Mouse (Mus musculus): ENCODE measurements around the gene Kifc3. TPM values are rescaled to one million over a fixed set of nuclear protein-coding genes. Genes with fewer than 3 reads are reported as not detected.

The Kifc3 gene
- polyA plus RNA-seq, 1 experiment from 2014 or later = 21.6 TPM

DNA sequence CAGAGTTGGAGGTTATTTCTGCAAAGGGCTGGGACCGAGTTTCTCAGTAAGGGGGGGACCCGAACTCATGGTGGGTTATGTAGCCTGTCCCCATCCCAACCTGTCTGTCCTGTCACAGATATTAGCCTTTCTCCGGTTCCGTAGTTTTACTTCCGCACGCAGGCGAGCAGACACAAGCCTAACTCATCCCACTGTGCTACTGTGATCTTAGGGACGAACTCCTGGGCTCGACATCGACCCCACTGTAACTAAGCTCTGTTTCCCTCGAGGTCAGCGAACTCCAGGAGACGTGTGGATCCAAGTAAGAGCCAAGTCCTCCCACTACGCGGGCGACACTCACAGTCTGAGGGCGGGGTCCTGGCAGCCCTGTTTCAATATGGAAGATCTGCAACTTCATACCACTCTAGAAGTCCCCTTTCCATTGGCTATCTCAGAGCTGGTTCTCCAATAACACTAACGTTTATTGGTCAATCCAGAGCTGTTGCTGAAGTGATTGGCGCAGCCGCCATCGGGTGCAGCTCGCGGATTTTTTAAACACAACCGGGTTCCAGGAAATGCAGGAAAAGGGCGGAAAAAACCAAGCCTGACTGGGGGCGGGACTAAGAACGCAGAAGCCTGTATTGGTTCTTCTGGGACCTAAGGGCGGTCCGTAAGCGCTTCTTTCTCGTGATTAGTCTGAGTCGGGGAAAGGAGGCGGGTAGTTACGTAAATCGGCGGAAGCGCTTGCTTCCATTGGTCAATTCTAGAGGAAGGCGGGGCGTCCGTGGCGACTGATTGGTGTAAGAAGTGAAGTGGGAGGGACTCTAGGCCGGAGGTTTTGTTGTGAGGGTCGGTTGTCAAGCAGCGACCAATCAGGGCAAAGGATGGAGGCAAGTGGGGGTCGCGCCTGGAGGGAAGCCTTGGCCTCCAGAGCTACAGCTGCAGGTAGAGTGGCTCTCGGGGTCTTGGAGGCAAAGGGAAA lies 122.0 kb downstream of the Kifc3 start, which contains the start of gene Katnb1:
TSS of gene Katnb1 (plus strand) at position 806 of the 961 bp plus-strand sequence.
- Histone ChIP-seq H3K27me3 (replicated peaks; ENCODE audit: control insufficient read depth, insufficient read depth, low read length) (no peaks in the 10 kb centered on the region), H3K27ac (ENCODE audit: low read depth) (peak within 1 kb of the TSS; percentile 72), H3K4me3 (ENCODE audit: low read depth, low read length) (peak within 1 kb of the TSS; percentile 71), H3K4me1 (replicated peaks; ENCODE audit: control insufficient read depth, insufficient read depth, low read length) (peaks cover 7% of the 10 kb centered on the region), H3K9ac (ENCODE audit: low read length) (peak within 1 kb of the TSS; percentile 64), H3K9me3 (ENCODE audit: control insufficient read depth, low read length) (no peaks in the 10 kb centered on the region), H3K36me3 (ENCODE audit: control insufficient read depth, insufficient read depth, low read length) (peaks cover 20% of the 10 kb centered on the region), H3K4me2 (ENCODE audit: low read length) (peak within 1 kb of the TSS; percentile 93)
- DNase-seq (ENCODE audit: low spot score) = peak; percentile 96
- peak; percentile 97 for ATAC-seq (replicated peaks; ENCODE audit: low FRiP score, low TSS enrichment, low read depth)
- WGBS = under 1% methylated on average over 47 of the region's 47 CpGs

DNA sequence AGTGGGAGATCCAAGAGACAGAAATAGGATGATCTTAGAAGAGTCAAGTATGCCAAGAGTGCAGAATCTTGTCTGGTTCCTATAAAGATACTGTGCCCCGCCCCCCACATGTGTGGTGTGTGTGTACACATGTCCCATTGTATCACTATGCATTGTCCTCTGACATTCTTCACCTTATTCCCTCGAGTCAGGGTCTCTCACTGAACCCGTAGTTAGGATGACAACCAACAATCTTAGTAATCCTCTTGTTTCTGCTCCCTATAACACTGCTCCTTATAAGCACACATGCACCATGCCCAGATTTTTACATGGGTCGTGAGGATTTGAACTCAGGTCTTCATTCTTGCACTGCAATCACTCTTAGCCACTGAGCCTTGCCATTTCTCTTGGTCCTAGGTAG lies 123.3 kb downstream of the Kifc3 start:
- Histone ChIP-seq H3K9me3 (ENCODE audit: control insufficient read depth, low read length) (no peaks in the 10 kb centered on the region), H3K4me2 (ENCODE audit: low read length) (no peak overlapping the region), H3K27ac (ENCODE audit: low read depth) (no peak overlapping the region), H3K4me3 (ENCODE audit: low read depth, low read length) (no peak overlapping the region), H3K27me3 (replicated peaks; ENCODE audit: control insufficient read depth, insufficient read depth, low read length) (no peaks in the 10 kb centered on the region), H3K4me1 (replicated peaks; ENCODE audit: control insufficient read depth, insufficient read depth, low read length) (peaks cover 7% of the 10 kb centered on the region), H3K36me3 (ENCODE audit: control insufficient read depth, insufficient read depth, low read length) (peaks cover 8% of the 10 kb centered on the region), H3K9ac (ENCODE audit: low read length) (no peak overlapping the region)
- 85% methylated on average over 4 of the region's 4 CpGs for WGBS
- no peak for DNase-seq (ENCODE audit: low spot score)
- ATAC-seq (replicated peaks; ENCODE audit: low FRiP score, low TSS enrichment, low read depth) = no peak

DNA sequence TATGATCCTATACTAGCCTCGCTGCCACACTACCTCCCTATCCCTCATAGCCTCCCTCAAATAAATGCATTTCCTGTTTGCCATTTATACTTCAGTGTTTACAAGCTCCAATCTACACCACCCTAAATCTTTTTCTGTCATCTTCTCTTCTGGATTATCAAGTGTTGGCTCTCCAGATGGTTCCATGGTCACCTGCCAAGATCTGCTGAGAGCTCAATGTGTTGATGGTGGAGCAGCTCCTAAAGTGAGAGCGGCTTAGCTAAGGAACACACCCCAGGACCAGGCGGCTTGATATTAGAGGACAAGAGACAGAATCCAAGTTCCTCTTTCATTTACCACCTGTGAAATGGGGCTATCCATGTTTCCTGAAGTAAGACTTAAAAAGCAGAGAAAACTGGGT lies 124.6 kb downstream of the Kifc3 start:
- peaks cover 7% of the 10 kb centered on the region for H3K4me1 ChIP-seq (replicated peaks; ENCODE audit: control insufficient read depth, insufficient read depth, low read length)
- DNase-seq (ENCODE audit: low spot score) (no peak), ATAC-seq (replicated peaks; ENCODE audit: low FRiP score, low TSS enrichment, low read depth) (no peak)
- WGBS = 87% methylated on average over 3 of the region's 3 CpGs
- no peak overlapping the region for H3K4me2 ChIP-seq (ENCODE audit: low read length)
- no peak overlapping the region for H3K9ac ChIP-seq (ENCODE audit: low read length)
- no peak overlapping the region for H3K4me3 ChIP-seq (ENCODE audit: low read depth, low read length)
- no peaks in the 10 kb centered on the region for H3K9me3 ChIP-seq (ENCODE audit: control insufficient read depth, low read length)
- H3K36me3 ChIP-seq (ENCODE audit: control insufficient read depth, insufficient read depth, low read length) = no peaks in the 10 kb centered on the region
- H3K27ac ChIP-seq (ENCODE audit: low read depth) = no peak overlapping the region
- H3K27me3 ChIP-seq (replicated peaks; ENCODE audit: control insufficient read depth, insufficient read depth, low read length) = no peaks in the 10 kb centered on the region

DNA sequence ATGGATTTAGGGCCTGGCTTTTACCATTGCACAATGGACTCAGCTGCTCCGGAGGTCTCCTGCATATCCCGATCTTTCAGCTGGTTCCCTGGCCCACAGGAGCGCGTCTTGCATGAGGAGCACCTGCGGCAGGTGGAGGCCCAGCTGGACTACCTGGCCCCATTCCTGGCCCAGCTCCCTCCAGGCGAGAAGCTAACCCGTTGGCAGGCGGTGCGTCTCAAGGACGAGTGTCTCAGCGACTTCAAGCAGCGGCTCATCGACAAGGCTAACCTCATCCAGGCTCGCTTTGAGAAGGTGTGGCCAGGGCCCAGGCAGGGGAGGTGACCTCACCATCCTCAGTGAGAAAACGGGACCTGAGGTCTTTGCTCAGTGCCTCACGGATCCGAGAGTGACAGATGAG lies 126.5 kb downstream of the Kifc3 start:
- no peak overlapping the region for H3K4me2 ChIP-seq (ENCODE audit: low read length)
- H3K9ac ChIP-seq (ENCODE audit: low read length) = no peak overlapping the region
- no peak for ATAC-seq (replicated peaks; ENCODE audit: low FRiP score, low TSS enrichment, low read depth)
- WGBS = 74% methylated on average over 17 of the region's 17 CpGs
- no peak overlapping the region for H3K4me3 ChIP-seq (ENCODE audit: low read depth, low read length)
- H3K27ac ChIP-seq (ENCODE audit: low read depth) = no peak overlapping the region
- no peak for DNase-seq (ENCODE audit: low spot score)
- no peaks in the 10 kb centered on the region for H3K9me3 ChIP-seq (ENCODE audit: control insufficient read depth, low read length)
- H3K27me3 ChIP-seq (replicated peaks; ENCODE audit: control insufficient read depth, insufficient read depth, low read length) = no peaks in the 10 kb centered on the region
- H3K36me3 ChIP-seq (ENCODE audit: control insufficient read depth, insufficient read depth, low read length) = no peaks in the 10 kb centered on the region
- H3K4me1 ChIP-seq (replicated peaks; ENCODE audit: control insufficient read depth, insufficient read depth, low read length) = no peaks in the 10 kb centered on the region

DNA sequence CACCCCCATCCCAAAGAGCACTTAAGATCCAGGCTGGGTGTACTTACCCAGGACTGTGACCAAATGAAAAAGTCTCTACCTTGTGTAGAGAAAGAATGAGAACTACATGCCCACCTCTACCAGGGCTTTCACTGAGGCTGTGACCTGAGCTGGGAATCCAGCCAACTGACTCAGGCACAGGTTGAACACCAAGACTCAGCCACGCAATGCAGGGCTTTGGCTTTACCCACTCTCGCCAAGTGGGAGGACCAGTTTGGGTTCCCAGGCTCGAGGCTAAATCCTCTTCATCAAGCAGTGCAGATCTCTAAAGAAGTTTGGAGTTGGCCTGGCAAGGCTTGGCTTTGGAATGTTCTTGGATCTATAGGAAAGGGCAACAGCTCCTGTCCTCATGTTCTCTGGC lies 127.1 kb downstream of the Kifc3 start:
- Histone ChIP-seq H3K36me3 (ENCODE audit: control insufficient read depth, insufficient read depth, low read length) (no peaks in the 10 kb centered on the region), H3K9me3 (ENCODE audit: control insufficient read depth, low read length) (no peaks in the 10 kb centered on the region), H3K9ac (ENCODE audit: low read length) (no peak overlapping the region), H3K4me3 (ENCODE audit: low read depth, low read length) (no peak overlapping the region), H3K27me3 (replicated peaks; ENCODE audit: control insufficient read depth, insufficient read depth, low read length) (no peaks in the 10 kb centered on the region), H3K27ac (ENCODE audit: low read depth) (no peak overlapping the region), H3K4me2 (ENCODE audit: low read length) (no peak overlapping the region), H3K4me1 (replicated peaks; ENCODE audit: control insufficient read depth, insufficient read depth, low read length) (no peaks in the 10 kb centered on the region)
- WGBS = 83% methylated on average over 3 of the region's 3 CpGs
- DNase-seq (ENCODE audit: low spot score) (no peak), ATAC-seq (replicated peaks; ENCODE audit: low FRiP score, low TSS enrichment, low read depth) (no peak)

DNA sequence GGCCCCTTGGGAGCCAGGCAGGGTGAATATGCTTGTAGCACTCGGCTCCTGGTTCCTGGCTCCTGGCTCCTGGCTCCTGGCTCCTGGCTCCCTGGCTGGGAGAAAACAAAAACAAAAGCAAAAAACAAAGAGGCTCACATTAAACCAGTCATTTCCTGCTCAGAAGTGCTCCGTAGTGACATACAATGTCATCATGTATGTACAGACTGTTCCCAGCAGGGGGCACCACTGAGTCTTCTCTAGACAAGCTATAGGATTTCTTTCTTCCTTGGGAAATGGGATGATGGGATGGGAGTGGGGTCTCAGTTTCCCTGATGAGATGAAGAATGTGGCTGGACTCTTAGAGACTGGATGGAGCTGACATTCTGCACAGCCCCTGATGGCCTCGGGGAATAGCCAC lies 135.0 kb downstream of the Kifc3 start:
- no peak overlapping the region for H3K27ac ChIP-seq (ENCODE audit: low read depth)
- H3K27me3 ChIP-seq (replicated peaks; ENCODE audit: control insufficient read depth, insufficient read depth, low read length) = no peaks in the 10 kb centered on the region
- no peaks in the 10 kb centered on the region for H3K36me3 ChIP-seq (ENCODE audit: control insufficient read depth, insufficient read depth, low read length)
- no peaks in the 10 kb centered on the region for H3K9me3 ChIP-seq (ENCODE audit: control insufficient read depth, low read length)
- H3K4me1 ChIP-seq (replicated peaks; ENCODE audit: control insufficient read depth, insufficient read depth, low read length) = no peaks in the 10 kb centered on the region
- no peak overlapping the region for H3K9ac ChIP-seq (ENCODE audit: low read length)
- no peak for ATAC-seq (replicated peaks; ENCODE audit: low FRiP score, low TSS enrichment, low read depth)
- peak; percentile 69 for DNase-seq (ENCODE audit: low spot score)
- no peak overlapping the region for H3K4me2 ChIP-seq (ENCODE audit: low read length)
- 44% methylated on average over 3 of the region's 3 CpGs for WGBS
- no peak overlapping the region for H3K4me3 ChIP-seq (ENCODE audit: low read depth, low read length)

DNA sequence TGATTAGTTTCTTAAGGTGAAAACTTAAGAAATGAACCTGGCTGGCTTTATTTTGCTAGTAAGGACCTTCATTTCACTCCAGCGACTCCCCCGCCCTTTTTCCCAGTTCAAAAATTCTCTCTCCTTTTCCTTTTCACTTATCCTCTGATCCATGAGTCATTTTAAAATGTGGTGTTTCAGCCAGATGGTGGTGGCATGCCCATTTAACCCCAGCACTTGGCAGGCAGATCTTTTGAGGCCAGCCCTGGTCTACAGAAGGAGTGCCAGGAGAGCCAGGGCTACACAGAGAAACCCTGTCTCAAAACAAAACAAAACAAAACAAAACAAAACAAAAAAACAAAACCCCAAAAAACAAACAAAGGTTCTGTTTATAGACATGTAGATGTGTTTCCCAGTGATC lies 138.1 kb downstream of the Kifc3 start:
- Histone ChIP-seq H3K4me3 (ENCODE audit: low read depth, low read length) (no peak overlapping the region), H3K4me2 (ENCODE audit: low read length) (no peak overlapping the region), H3K36me3 (ENCODE audit: control insufficient read depth, insufficient read depth, low read length) (no peaks in the 10 kb centered on the region), H3K9me3 (ENCODE audit: control insufficient read depth, low read length) (no peaks in the 10 kb centered on the region), H3K9ac (ENCODE audit: low read length) (no peak overlapping the region), H3K4me1 (replicated peaks; ENCODE audit: control insufficient read depth, insufficient read depth, low read length) (no peaks in the 10 kb centered on the region), H3K27ac (ENCODE audit: low read depth) (no peak overlapping the region), H3K27me3 (replicated peaks; ENCODE audit: control insufficient read depth, insufficient read depth, low read length) (no peaks in the 10 kb centered on the region)
- DNase-seq (ENCODE audit: low spot score) (no peak), ATAC-seq (replicated peaks; ENCODE audit: low FRiP score, low TSS enrichment, low read depth) (no peak)
- WGBS = 83% methylated on average over 2 of the region's 2 CpGs

DNA sequence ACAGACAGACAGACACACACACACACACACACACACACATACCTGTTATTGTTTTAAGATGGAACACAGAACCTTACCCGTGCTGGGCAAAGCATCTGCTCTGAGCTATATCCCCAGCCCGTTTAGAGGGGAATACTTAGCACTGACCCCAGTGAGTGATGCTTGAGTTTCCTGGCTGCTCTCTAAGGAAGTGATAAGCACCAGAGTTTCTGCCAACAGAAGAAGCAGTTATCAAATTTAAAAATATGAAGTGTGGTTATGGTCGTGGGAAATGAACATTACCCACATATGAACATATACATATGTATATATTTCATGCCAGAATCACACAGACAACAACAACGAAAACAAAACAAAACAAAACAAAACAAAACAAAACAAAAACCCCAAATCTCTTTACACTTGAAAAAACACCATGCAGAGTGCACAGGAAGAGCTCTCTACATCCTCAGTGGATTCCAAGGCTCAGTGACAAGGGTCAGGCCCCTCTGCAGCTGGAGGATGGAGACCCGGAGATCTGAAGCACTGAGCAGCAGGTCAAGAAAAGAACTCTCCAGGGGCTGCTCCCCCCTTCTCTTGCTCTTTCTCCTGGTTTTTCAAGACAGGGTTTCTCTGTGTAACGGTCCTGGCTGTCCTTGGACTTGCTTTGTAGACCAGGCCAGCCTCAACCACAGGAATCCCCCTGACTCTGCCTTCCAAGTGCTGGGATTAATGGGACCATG lies 142.6 kb downstream of the Kifc3 start:
- ATAC-seq (replicated peaks; ENCODE audit: low FRiP score, low TSS enrichment, low read depth) (no peak), DNase-seq (ENCODE audit: low spot score) (no peak)
- Histone ChIP-seq H3K36me3 (ENCODE audit: control insufficient read depth, insufficient read depth, low read length) (no peaks in the 10 kb centered on the region), H3K9me3 (ENCODE audit: control insufficient read depth, low read length) (no peaks in the 10 kb centered on the region), H3K4me2 (ENCODE audit: low read length) (no peak overlapping the region), H3K27ac (ENCODE audit: low read depth) (no peak overlapping the region), H3K4me3 (ENCODE audit: low read depth, low read length) (no peak overlapping the region), H3K4me1 (replicated peaks; ENCODE audit: control insufficient read depth, insufficient read depth, low read length) (no peaks in the 10 kb centered on the region), H3K9ac (ENCODE audit: low read length) (no peak overlapping the region), H3K27me3 (replicated peaks; ENCODE audit: control insufficient read depth, insufficient read depth, low read length) (no peaks in the 10 kb centered on the region)
- 62% methylated on average over 6 of the region's 6 CpGs for WGBS

Data from intestine, embryonic 14.5 days (tissue).